Mouse (Mus musculus): ENCODE measurements at regions not wholly inside any gene's neighbourhood (a gene's known extent, or its start where the extent isn't known, plus 50 kb on each side); places are given as distances from the start of the nearest gene placed in this dataset.

DNA sequence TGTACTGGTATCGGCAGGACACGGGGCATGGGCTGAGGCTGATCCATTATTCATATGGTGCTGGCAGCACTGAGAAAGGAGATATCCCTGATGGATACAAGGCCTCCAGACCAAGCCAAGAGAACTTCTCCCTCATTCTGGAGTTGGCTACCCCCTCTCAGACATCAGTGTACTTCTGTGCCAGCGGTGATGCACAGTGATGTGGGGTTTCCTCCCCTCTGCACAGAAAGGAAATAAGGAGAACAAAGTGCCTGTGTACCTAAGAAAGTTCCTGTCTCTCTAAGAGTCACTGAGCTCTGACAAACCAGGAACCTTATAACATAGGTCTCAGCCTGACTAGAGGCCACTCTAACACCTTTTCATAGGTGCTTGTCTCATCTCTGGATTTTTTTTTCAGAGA, 86.3 kb upstream of the 2210010C04Rik start:
- peak; percentile 44 for DNase-seq

DNA sequence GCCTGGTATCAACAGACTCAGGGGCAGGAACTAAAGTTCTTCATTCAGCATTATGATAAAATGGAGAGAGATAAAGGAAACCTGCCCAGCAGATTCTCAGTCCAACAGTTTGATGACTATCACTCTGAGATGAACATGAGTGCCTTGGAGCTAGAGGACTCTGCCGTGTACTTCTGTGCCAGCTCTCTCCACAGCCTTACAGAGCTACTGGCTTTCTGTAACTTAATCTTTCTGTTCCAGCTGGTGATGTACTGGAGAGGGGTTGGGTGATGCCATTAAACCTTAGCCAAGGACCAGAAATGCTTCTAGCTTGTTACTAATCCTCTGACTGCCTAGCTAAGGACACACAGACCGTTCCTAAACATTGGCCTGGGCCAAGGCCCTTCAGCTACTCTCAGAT, 83.9 kb upstream of the 2210010C04Rik start:
- peak; percentile 40 for DNase-seq

DNA sequence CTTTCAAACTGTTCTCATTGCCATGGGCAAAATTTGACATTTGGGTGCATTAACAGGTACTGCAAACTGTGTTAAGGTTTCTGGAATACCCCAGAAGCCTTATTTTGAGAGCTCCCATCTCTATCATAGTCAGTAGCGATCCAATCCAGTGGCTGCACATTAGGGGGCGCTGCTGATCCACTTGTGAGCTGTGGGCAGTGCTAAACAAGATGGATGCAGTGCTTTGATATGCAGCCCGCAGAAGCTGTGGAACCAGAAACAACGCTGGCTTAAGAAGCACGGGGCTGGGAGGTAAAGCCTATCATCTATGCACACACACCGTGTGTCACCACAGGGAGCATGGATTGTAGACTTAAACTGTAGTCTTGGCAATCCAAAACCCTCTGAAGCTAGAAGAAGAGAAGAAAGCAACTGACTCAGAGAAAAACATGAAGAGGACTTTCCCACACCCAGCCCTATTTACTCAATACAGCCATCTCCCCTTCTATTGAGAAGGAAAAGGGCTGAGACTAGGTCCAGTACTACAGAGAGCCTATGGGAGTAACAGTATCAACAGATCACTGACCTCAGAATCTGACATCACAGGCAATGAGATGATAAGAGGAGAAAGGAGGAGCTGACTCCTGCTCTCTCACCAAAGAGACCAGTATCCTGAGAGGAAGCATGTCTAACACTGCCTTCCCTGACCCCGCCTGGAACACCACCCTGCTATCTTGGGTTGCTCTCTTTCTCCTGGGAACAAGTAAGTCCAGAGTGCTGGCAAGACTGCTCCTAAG, 83.1 kb upstream of the 2210010C04Rik start:
- DNase-seq: peak; percentile 92

DNA sequence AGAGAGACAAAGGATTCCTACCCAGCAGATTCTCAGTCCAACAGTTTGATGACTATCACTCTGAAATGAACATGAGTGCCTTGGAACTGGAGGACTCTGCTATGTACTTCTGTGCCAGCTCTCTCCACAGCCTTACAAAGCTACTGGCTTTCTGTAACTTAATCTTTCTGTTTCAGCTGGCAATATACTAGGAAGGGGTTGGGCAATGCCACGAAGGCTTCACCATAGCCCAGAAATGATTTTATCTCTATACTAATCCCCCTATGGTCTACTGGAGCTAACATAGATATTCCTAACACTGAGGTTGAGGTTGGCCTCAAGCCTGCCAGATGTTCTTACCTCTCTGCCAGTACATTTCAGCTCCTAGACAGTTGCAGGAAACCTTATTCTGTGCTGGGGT, 78.6 kb upstream of the 2210010C04Rik start:
- DNase-seq: no peak

DNA sequence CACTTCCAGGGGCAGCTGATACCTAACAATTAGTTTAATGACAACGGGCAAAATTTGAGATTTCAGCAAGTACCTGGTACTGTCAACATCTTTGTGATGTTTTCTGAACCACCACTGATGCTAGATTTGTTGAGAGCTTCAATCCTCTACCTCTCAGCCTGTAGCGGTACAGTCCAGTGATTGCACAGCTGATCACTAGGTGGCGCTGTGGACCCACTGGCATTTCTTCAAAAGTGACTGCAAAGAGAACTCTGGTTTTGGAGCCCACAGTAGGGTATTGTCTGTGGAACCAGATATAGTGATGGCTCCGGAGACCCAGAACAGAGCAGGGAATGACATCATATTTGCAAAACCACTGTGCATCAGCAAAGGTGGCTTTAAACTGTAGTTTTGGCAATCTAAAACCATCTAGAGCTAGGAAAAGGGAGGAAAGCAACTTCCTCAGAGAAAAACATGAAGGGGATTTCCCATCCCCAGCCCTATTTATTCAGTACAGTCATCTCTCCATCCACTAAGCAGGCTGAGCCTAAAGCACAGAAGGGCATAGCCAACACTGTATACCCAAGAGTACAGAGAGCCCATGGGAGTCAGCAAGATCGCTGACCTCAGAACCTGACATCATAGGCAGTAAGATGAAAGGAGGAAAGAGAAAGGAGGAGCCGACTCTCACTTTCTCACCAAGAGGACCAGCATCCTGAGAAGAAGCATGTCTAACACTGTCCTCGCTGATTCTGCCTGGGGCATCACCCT, 77.7 kb upstream of the 2210010C04Rik start:
- peak; percentile 91 for DNase-seq

DNA sequence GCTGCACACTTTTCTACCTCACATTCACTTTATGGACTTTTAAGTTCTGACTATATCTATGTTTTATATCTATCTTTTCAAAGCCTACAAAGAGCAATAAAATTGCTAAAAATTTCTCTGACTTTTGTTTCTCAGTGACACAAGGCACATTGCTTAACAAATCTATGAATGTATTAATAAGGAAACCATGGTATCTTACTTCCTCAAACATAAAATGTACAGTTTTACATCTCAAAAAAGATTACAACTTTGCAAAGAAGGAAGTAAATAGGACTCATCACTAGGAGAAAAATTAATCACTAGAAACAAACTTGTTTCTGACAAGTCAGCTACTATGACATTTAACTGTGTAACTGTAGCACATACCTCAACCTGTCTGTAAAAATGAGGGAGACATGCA, 76.5 kb upstream of the 2210010C04Rik start:
- DNase-seq: no peak

DNA sequence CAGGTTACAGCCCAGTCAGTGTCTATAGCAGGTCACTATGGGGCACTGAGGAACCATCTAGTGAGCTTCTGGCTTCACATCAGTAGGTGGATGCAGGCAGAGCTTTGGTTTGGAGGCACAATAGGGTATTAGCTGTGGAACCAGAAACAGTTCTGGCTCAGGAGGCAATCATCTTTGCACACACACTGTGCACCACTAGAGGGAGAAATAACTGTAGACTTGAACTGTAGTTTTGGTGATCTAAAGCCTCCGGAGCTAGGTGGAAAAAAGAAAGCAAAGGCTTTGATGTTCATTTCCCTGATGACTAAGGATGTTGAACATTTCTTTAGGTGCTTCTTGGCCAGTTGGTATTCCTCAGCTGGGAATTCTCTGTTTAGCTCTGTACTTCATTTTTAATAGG, 73.6 kb upstream of the 2210010C04Rik start:
- DNase-seq: peak; percentile 30

DNA sequence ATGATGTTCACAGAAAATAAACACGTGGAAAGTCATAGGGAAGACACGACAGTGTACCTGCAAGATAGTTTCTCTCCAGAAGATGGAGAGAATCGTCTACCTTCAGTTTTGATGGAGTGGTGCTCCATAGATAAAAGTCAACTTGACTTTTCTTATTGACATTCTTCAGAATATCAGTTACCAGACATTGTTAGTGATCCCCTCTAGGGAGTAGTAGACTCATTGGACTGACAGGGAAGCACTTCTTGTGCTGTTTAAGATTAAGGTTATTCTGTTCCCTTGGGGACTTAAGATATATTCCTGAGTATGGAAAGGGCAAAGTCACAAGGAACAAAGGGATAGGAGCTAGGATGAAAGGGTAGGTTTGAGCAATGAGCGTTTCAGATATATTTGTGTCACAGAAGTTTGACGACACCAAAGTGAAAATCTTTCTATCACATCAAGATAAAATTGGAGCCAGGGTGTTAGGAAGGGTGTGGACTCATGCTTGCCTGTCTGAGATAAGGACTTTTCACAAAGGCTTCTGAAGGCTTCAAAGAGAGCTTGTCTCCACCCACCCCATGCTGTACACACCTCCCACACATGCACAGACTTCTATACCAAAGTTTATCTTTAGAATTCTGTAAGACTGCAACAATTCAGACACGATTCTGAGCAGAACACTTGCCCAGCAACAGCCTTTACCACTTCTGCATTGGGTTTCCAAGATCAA, 68.5 kb upstream of the 2210010C04Rik start:
- DNase-seq: no peak

DNA sequence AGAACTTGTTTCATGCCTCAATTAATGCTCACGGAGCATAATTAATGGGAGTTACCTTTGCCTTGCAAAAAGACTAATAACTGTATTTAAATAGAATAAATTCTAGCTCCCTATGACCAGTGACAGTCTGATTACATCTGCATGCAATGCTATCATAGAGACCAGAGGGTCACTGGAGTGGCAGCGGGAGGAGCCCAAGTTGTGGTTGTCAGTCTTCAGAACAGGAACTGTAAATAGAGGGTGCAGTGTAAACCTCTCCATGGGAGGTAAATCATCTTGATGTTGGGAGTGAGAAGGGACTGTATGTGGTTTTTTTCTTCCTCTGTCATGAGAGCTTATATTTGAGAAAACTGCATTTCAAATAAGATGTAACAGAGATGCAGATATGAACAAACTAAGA, 66.7 kb upstream of the 2210010C04Rik start:
- no peak for DNase-seq

DNA sequence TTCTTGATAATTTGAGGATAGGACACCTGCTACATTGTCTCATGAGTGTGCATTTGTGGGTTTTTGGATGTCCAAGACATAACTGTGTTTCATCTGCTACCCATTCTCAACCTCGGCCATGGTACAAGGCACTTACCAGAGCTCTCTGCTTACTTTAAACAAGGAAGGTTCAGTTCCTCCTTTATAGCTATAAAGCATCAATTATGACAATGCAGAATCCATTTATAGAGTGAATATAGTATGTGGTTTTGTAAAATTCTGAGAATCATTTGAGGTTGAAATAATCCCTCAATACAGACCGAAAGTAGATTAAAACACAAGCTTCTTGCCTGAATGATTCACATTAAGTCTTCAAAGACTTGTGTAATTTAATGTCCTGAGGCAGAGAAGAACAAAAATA, 64.9 kb upstream of the 2210010C04Rik start:
- DNase-seq: no peak

DNA sequence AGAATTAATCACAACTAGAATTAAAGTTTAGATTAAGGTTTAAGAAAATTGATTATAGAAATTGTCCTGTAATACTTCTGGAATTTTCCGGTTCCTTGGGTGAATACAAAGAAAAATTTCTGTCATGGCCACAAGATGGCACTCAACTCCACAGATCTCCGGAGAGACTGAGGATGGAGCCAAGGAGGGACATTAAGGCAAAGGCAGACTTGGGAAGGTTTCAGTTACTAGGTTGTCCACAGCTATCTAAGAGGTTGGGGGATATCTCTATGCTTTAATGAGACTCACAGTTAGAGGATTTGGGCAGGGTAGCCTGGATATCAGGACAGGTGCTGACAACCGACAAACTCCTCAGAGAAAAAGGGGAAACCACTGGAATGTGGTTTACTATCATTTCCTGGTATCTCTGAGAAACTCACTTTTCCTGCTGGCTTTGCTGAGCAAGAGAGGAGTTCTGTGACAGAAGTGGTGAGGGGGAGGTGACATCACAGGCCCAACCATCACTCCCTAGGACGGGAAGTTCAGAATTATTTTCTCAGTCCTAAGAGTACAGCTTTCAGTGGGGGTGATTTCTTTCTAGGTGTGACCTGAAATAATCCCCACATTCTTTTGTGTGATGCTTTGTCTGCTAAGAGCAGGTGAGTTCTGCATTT, 56.0 kb upstream of the 2210010C04Rik start:
- DNase-seq: peak; percentile 18
